Mouse (Mus musculus): ENCODE results near the gene Nsf.
A peak's percentile ranks its signal among the peaks of the same experiment; 100 is the strongest.
"Not testable (repeated sequence)": the region's sequence is repeated elsewhere in the genome, so short reads cannot be mapped to it uniquely, and the experiment has no call there.

The Nsf gene

GRCm38 (mm10) chr11:103953896-103954292, at the start of gene Nsf:
Nsf (minus strand) TSS chr11:103954056.
- peak; percentile 56 for DNase-seq (ENCODE audit: low read depth)

- no peak for DNase-seq (ENCODE audit: low read depth)
These were observed 49.5 kb upstream of the Nsf start for GRCm38 (mm10) chr11:104003397-104003796.

- no peak for DNase-seq (ENCODE audit: low read depth)
These were observed 48.3 kb upstream of the Nsf start for GRCm38 (mm10) chr11:104002191-104002590.

GRCm38 (mm10) chr11:104001395-104001955, 47.6 kb upstream of the Nsf start:
- no peak for DNase-seq (ENCODE audit: low read depth)

- DNase-seq (ENCODE audit: low read depth) = no peak
These were observed 47.0 kb upstream of the Nsf start for GRCm38 (mm10) chr11:104000667-104001394.

- DNase-seq (ENCODE audit: low read depth) = no peak
These were observed 44.9 kb upstream of the Nsf start for GRCm38 (mm10) chr11:103998737-103999136.

GRCm38 (mm10) chr11:103997385-103997784, 43.5 kb upstream of the Nsf start:
- peak; percentile 30 for DNase-seq (ENCODE audit: low read depth)

GRCm38 (mm10) chr11:103992638-103993037, 38.8 kb upstream of the Nsf start:
- DNase-seq (ENCODE audit: low read depth) = no peak

- DNase-seq (ENCODE audit: low read depth) = not testable (repeated sequence)
These were observed 36.2 kb upstream of the Nsf start for GRCm38 (mm10) chr11:103990049-103990557.

- peak; percentile 66 for DNase-seq (ENCODE audit: low read depth)
These were observed 33.6 kb upstream of the Nsf start for GRCm38 (mm10) chr11:103987423-103987822.

- DNase-seq (ENCODE audit: low read depth) = no peak
These were observed 30.2 kb upstream of the Nsf start for GRCm38 (mm10) chr11:103984067-103984466.

- DNase-seq (ENCODE audit: low read depth) = no peak
These were observed 28.0 kb upstream of the Nsf start for GRCm38 (mm10) chr11:103981826-103982225.

GRCm38 (mm10) chr11:103979381-103979780, 25.5 kb upstream of the Nsf start:
- no peak for DNase-seq (ENCODE audit: low read depth)

GRCm38 (mm10) chr11:103970876-103971275, 17.0 kb upstream of the Nsf start:
- no peak for DNase-seq (ENCODE audit: low read depth)

- no peak for DNase-seq (ENCODE audit: low read depth)
These were observed 15.4 kb upstream of the Nsf start for GRCm38 (mm10) chr11:103969278-103969677.

- no peak for DNase-seq (ENCODE audit: low read depth)
These were observed 13.4 kb upstream of the Nsf start for GRCm38 (mm10) chr11:103967106-103967735.

GRCm38 (mm10) chr11:103956866-103957265, 3.0 kb upstream of the Nsf start:
- DNase-seq (ENCODE audit: low read depth) = no peak

GRCm38 (mm10) chr11:103953032-103953895, 592 bp downstream of the Nsf start:
- peak; percentile 24 for DNase-seq (ENCODE audit: low read depth)

- DNase-seq (ENCODE audit: low read depth) = no peak
These were observed 1.2 kb downstream of the Nsf start for GRCm38 (mm10) chr11:103952635-103953031.

- DNase-seq (ENCODE audit: low read depth) = no peak
These were observed 2.8 kb downstream of the Nsf start for GRCm38 (mm10) chr11:103951106-103951505.

- no peak for DNase-seq (ENCODE audit: low read depth)
These were observed 4.9 kb downstream of the Nsf start for GRCm38 (mm10) chr11:103948952-103949351.

GRCm38 (mm10) chr11:103942740-103943139, 11.1 kb downstream of the Nsf start:
- no peak for DNase-seq (ENCODE audit: low read depth)
